Mouse (Mus musculus): ENCODE measurements around the gene Pkdrej. TPM values are rescaled to one million over a fixed set of nuclear protein-coding genes. Genes with fewer than 3 reads are reported as not detected.

Gene Pkdrej
- polyA plus RNA-seq, 1 experiment from 2014 or later: 0.06 TPM

- Histone ChIP-seq H3K27me3 (replicated peaks) (0 out of 2 replicates have a peak, but pooled peaks cover 3% of the 10 kb centered on the region), H3K27ac (no peak overlapping the region), H3K9ac (peak overlapping the region; percentile 61), H3K4me3 (peak overlapping the region; percentile 56), H3K9me3 (no peaks in the 10 kb centered on the region), H3K4me2 (replicated peaks) (peak overlapping the region; percentile 82), H3K4me1 (peaks cover 7% of the 10 kb centered on the region), H3K36me3 (no peaks in the 10 kb centered on the region)
- ATAC-seq (ENCODE audit: low FRiP score, low read depth): no peak
- WGBS: 50% methylated on average over 8 of the region's 8 CpGs
Observed at GRCm38 (mm10) chr15:85832599-85832998, 11.1 kb upstream of the Pkdrej start.

- ATAC-seq (ENCODE audit: low FRiP score, low read depth): peak; percentile 84
- peak within 1 kb of the TSS; percentile 82 for H3K4me2 ChIP-seq (replicated peaks)
- peaks cover 7% of the 10 kb centered on the region for H3K4me1 ChIP-seq
- no peaks in the 10 kb centered on the region for H3K36me3 ChIP-seq
- 0 out of 2 replicates have a peak, but pooled peaks cover 3% of the 10 kb centered on the region for H3K27me3 ChIP-seq (replicated peaks)
- H3K27ac ChIP-seq: no peak within 1 kb of the TSS
- H3K9me3 ChIP-seq: no peaks in the 10 kb centered on the region
- 1% methylated on average over 27 of the region's 27 CpGs for WGBS
- H3K9ac ChIP-seq: peak within 1 kb of the TSS; percentile 61
- peak within 1 kb of the TSS; percentile 56 for H3K4me3 ChIP-seq
Observed at GRCm38 (mm10) chr15:85831954-85832590, 10.5 kb upstream of the Pkdrej start, which contains the start of gene Ttc38. TSS of gene Ttc38 (plus strand) at chr15:85832306.

DNA sequence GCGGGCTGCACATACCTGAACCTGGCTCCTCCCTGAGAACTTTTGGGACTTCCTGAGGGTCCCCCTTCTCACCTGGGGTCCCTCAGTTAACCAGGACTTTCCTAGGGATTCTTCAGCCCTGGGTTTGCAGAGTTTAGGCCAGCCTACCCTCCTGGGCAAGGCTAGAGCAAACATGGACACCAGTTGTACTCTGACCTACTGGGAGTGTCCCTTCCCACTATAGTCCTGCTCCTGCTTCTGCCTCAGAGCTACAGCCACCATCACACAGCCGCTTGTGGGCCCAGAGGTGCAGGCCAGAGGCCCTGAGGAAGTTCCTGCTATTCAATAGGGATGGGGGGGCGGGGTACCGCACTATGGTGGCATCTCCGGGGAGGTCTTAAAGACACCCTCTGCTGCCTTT lies 7.9 kb upstream of the Pkdrej start:
- 67% methylated on average over 5 of the region's 5 CpGs for WGBS

GRCm38 (mm10) chr15:85828071-85828470 lies 6.5 kb upstream of the Pkdrej start:
- no peak overlapping the region for H3K27ac ChIP-seq
- H3K4me1 ChIP-seq: peaks cover 7% of the 10 kb centered on the region
- WGBS: 87% methylated on average over 4 of the region's 4 CpGs
- no peak overlapping the region for H3K4me2 ChIP-seq (replicated peaks)
- no peaks in the 10 kb centered on the region for H3K9me3 ChIP-seq
- no peaks in the 10 kb centered on the region for H3K36me3 ChIP-seq
- 0 out of 2 replicates have a peak, but pooled peaks cover 3% of the 10 kb centered on the region for H3K27me3 ChIP-seq (replicated peaks)
- H3K9ac ChIP-seq: no peak overlapping the region
- ATAC-seq (ENCODE audit: low FRiP score, low read depth): no peak
- H3K4me3 ChIP-seq: no peak overlapping the region

More for the DNA sequence above, 7.9 kb upstream of the Pkdrej start:
- Histone ChIP-seq H3K9me3 (no peaks in the 10 kb centered on the region), H3K4me3 (no peak overlapping the region), H3K9ac (no peak overlapping the region), H3K27ac (no peak overlapping the region), H3K4me2 (replicated peaks) (no peak overlapping the region), H3K4me1 (peaks cover 7% of the 10 kb centered on the region), H3K27me3 (replicated peaks) (0 out of 2 replicates have a peak, but pooled peaks cover 3% of the 10 kb centered on the region), H3K36me3 (no peaks in the 10 kb centered on the region)
- no peak for ATAC-seq (ENCODE audit: low FRiP score, low read depth)

DNA sequence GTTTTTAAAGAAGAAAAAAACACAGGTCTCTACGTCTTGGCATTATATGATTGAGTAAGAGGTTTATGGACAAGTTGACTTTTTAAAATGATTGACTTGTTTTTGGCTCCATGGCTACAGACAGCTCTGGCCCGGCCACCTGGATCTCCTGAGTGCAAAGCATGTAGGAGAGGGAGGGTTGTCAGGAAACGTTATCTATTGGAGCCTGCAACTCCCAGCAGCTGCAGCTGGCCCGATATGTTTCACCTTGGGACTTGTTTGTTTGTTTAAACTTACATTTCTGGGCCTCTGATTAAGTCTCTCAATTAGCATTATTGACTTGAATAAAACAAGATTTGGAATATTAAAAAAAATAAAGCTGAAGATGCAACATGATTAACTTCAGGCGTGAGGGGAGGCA lies 5.1 kb upstream of the Pkdrej start:
- no peak overlapping the region for H3K4me3 ChIP-seq

GRCm38 (mm10) chr15:85822011-85822359 lies 451 bp upstream of the Pkdrej start:
- ATAC-seq (ENCODE audit: low FRiP score, low read depth): 0 out of 2 replicates have a peak, but pooled peaks have one; percentile 9

More for the DNA sequence above, 5.1 kb upstream of the Pkdrej start:
- Histone ChIP-seq H3K9me3 (no peaks in the 10 kb centered on the region), H3K27ac (no peak overlapping the region), H3K36me3 (no peaks in the 10 kb centered on the region), H3K9ac (no peak overlapping the region), H3K4me2 (replicated peaks) (no peak overlapping the region), H3K27me3 (replicated peaks) (peaks cover 7% of the 10 kb centered on the region), H3K4me1 (0 out of 2 replicates have a peak, but pooled peaks cover under 1% of the 10 kb centered on the region)
- whole genome bisulfite sequencing: 79% methylated on average over 5 of the region's 5 CpGs
- no peak for ATAC-seq (ENCODE audit: low FRiP score, low read depth)

DNA sequence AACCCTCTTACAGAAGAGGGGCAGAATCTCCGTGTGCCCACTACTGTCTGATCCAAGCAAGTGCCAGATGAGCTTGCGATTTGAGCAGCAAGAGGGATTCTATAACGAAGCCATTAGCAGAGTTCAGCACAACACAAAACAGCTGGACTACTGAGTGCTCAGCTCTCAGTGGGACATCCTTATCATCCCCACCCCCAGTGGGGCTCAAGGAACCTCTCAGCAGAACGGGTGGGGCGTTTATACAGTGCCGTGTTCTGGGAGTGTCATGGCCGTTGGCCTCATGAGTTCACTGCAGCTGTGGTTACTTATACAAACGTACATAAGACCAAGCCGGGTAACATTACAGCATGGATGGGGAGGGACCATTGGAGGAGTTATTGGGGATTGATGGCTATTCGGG lies 8.1 kb downstream of the Pkdrej start:
- no peak for ATAC-seq (ENCODE audit: low FRiP score, low read depth)
- Histone ChIP-seq H3K27me3 (replicated peaks) (no peaks in the 10 kb centered on the region), H3K4me1 (peaks cover 7% of the 10 kb centered on the region), H3K4me3 (no peak overlapping the region), H3K36me3 (no peaks in the 10 kb centered on the region), H3K27ac (no peak overlapping the region), H3K9ac (no peak overlapping the region), H3K9me3 (0 out of 2 replicates have a peak, but pooled peaks cover 8% of the 10 kb centered on the region), H3K4me2 (replicated peaks) (no peak overlapping the region)
- 77% methylated on average over 10 of the region's 10 CpGs for WGBS

More at GRCm38 (mm10) chr15:85822011-85822359, 451 bp upstream of the Pkdrej start:
- H3K36me3 ChIP-seq: no peaks in the 10 kb centered on the region
- H3K9ac ChIP-seq: no peak overlapping the region
- H3K9me3 ChIP-seq: 0 out of 2 replicates have a peak, but pooled peaks cover 13% of the 10 kb centered on the region
- peaks cover 16% of the 10 kb centered on the region for H3K27me3 ChIP-seq (replicated peaks)
- H3K4me3 ChIP-seq: peak overlapping the region; percentile 51; the same call in 1 of the 2 replicates
- peak overlapping the region; percentile 98 for H3K4me2 ChIP-seq (replicated peaks)
- WGBS: 15% methylated on average over 4 of the region's 4 CpGs
- peaks cover 8% of the 10 kb centered on the region; the same call in 1 of the 2 replicates for H3K4me1 ChIP-seq
- H3K27ac ChIP-seq: no peak overlapping the region

- Histone ChIP-seq H3K27ac (peak within 1 kb of the TSS; percentile 42; the same call in 1 of the 2 replicates), H3K9ac (peak within 1 kb of the TSS; percentile 72), H3K9me3 (no peaks in the 10 kb centered on the region), H3K27me3 (replicated peaks) (no peaks in the 10 kb centered on the region), H3K4me3 (peak within 1 kb of the TSS; percentile 73), H3K4me1 (peaks cover 7% of the 10 kb centered on the region), H3K36me3 (no peaks in the 10 kb centered on the region), H3K4me2 (replicated peaks) (peak within 1 kb of the TSS; percentile 89)
- WGBS: 3% methylated on average over 36 of the region's 36 CpGs
- ATAC-seq (ENCODE audit: low FRiP score, low read depth): peak; percentile 95
Observed at GRCm38 (mm10) chr15:85811535-85812277, 9.8 kb downstream of the Pkdrej start, which contains the start of gene Cdpf1. TSS of gene Cdpf1 (minus strand) at chr15:85811697.

DNA sequence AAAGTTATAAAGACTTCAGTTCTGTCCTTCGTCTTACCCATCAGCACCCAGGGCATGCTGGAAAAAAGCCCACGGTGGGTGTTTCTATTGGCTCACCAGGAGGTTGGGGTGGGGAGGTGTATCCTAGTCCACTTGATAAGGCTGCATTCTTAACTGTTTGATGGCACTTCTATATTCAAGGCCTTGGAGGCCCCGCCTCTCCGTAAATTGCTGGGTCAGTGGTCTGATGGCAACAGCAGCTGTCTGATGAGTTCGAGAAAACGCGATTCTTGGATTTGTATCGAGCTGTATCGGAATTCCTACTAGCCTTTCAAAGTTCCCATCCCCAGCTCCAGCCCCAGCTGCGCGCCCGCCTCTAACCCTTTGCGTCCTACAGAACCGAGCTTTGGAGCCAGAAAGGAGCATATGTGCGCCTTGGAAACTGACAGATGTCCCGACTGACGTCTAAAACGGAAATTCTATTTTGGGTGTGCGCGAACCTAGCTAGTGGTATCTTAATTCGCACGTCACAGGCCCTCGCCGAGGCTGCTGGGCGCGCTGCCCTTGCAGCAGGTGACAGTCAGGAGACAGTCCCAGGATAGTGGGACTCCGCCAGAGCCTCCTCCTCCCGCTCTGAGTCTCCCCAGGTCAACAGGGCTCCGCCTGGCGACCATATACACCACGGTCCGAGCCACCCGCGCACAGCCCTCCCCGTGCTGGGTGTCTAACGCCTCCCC lies 10.6 kb downstream of the Pkdrej start:
- 5% methylated on average over 36 of the region's 36 CpGs for WGBS
- Histone ChIP-seq H3K9ac (peak overlapping the region; percentile 72), H3K4me1 (peaks cover 7% of the 10 kb centered on the region), H3K27ac (peak overlapping the region; percentile 42; the same call in 1 of the 2 replicates), H3K27me3 (replicated peaks) (no peaks in the 10 kb centered on the region), H3K4me2 (replicated peaks) (peak overlapping the region; percentile 89), H3K36me3 (no peaks in the 10 kb centered on the region), H3K9me3 (no peaks in the 10 kb centered on the region), H3K4me3 (peak overlapping the region; percentile 73)
- peak; percentile 90 for ATAC-seq (ENCODE audit: low FRiP score, low read depth)

DNA sequence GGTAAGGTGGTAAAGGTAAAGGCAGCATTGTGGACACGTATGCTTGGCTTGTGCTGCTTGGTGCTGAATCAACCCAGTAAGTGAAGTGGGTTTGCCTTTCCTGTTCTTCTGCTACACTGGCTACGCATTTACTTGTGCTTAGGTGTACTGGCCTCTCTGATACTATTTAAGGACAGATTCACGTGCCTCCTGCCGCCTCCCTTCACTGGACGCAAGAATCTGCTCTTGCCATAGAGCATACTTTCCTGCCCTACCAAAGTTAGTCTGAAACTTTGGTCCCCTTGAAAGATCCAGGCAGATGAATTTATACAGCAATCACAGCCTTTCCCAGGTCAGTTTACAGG lies 11.1 kb downstream of the Pkdrej start:
- Histone ChIP-seq H3K4me1 (peaks cover 7% of the 10 kb centered on the region), H3K27me3 (replicated peaks) (no peaks in the 10 kb centered on the region), H3K4me2 (replicated peaks) (peak overlapping the region; percentile 89), H3K27ac (no peak overlapping the region), H3K9ac (no peak overlapping the region), H3K36me3 (no peaks in the 10 kb centered on the region), H3K9me3 (no peaks in the 10 kb centered on the region), H3K4me3 (peak overlapping the region; percentile 73; the same call in 1 of the 2 replicates)
- no peak for ATAC-seq (ENCODE audit: low FRiP score, low read depth)
- whole genome bisulfite sequencing: 87% methylated on average over 5 of the region's 5 CpGs

- no peak for ATAC-seq (ENCODE audit: low FRiP score, low read depth)
- Histone ChIP-seq H3K4me2 (replicated peaks) (no peak overlapping the region), H3K36me3 (no peaks in the 10 kb centered on the region), H3K4me1 (peaks cover 7% of the 10 kb centered on the region), H3K27me3 (replicated peaks) (no peaks in the 10 kb centered on the region), H3K9ac (no peak overlapping the region), H3K4me3 (no peak overlapping the region), H3K27ac (no peak overlapping the region), H3K9me3 (no peaks in the 10 kb centered on the region)
- WGBS: 90% methylated on average over 12 of the region's 12 CpGs
Observed at GRCm38 (mm10) chr15:85809091-85809490, 12.4 kb downstream of the Pkdrej start.

GRCm38 (mm10) chr15:85808434-85808833 lies 13.1 kb downstream of the Pkdrej start:
- Histone ChIP-seq H3K4me1 (peaks cover 7% of the 10 kb centered on the region), H3K9ac (no peak overlapping the region), H3K9me3 (no peaks in the 10 kb centered on the region), H3K27ac (no peak overlapping the region), H3K27me3 (replicated peaks) (no peaks in the 10 kb centered on the region), H3K36me3 (no peaks in the 10 kb centered on the region), H3K4me2 (replicated peaks) (no peak overlapping the region), H3K4me3 (no peak overlapping the region)
- 52% methylated on average over 8 of the region's 8 CpGs for WGBS
- ATAC-seq (ENCODE audit: low FRiP score, low read depth): no peak
